Mouse (Mus musculus) telencephalon, adult 2 months (tissue): ENCODE results near the gene Myod1.

ENCODE experiments used
- DNase-seq: peaks from one replicate; pipeline ENCODE4 v3.0.0-alpha.2; 2011; ENCODE audit warnings: low read depth, low spot score

The Myod1 gene

GRCm38 (mm10) chr7:46376172-46377007 lies at the start of gene Myod1:
Gene Myod1 (plus strand): TSS chr7:46376474.
- DNase-seq: no peak

GRCm38 (mm10) chr7:46327896-46328295 lies 48.4 kb upstream of the Myod1 start:
- peak; percentile 29 for DNase-seq

DNA sequence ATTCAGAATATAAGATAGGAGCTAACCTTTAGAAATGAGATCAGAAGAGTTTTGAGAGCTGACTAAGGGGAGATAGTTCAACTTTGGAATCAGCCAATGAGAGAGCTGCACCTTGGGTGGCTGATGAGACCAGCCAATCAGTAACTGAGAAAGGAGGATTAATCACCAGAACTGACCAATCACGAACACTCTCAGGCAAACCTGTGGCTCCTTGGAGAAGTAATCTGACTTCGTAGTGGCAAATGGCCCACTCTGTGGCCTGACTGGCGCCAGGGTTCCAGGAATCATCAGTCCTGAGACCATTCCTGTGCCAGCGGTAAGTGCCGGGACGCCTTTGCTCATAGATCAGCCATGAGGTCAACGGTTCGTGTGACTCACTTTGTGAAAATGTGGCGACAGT lies 38.9 kb upstream of the Myod1 start:
- no peak for DNase-seq

GRCm38 (mm10) chr7:46339818-46340217 lies 36.5 kb upstream of the Myod1 start:
- no peak for DNase-seq

DNA sequence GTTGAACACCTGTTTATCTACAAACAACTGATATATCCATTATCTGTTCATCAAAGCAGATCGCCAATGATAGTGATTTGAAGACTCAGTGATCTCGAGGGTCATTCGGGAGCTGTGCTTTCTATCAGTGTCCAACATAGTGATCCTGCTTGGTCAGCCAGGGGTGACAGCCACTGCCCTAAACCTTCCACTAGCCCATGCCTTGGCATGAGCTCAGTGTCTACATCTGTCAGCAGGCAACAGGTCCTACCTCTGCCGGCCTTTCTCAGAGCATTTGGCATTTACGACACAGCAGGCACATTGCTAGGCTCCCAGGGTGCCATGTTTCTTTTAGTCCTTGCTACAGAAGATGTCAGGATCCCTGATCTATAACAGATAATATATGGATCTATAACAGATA lies 36.0 kb upstream of the Myod1 start:
- no peak for DNase-seq

DNA sequence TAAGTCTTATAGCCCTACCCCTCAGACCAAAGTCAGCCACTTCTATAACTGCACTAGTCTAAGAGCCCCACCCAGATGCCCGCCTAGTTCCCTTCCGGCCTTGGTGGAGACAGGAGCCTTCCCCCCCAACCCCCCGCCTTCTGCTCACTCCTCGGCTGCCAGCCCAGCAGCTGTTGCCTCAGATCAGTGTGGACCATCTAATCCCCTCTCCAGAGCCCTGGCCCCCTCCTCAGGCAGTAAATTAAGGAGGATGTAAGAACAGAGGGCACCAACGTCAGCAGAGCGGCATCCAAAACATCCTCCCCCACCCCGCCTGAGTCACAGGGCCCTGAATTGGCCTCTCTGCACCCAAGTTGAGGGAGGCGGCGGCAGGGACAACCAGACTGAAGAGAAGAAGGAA lies 34.8 kb upstream of the Myod1 start:
- DNase-seq: no peak

GRCm38 (mm10) chr7:46347692-46348091 lies 28.6 kb upstream of the Myod1 start:
- DNase-seq: no peak

GRCm38 (mm10) chr7:46348813-46349212 lies 27.5 kb upstream of the Myod1 start:
- DNase-seq: no peak

DNA sequence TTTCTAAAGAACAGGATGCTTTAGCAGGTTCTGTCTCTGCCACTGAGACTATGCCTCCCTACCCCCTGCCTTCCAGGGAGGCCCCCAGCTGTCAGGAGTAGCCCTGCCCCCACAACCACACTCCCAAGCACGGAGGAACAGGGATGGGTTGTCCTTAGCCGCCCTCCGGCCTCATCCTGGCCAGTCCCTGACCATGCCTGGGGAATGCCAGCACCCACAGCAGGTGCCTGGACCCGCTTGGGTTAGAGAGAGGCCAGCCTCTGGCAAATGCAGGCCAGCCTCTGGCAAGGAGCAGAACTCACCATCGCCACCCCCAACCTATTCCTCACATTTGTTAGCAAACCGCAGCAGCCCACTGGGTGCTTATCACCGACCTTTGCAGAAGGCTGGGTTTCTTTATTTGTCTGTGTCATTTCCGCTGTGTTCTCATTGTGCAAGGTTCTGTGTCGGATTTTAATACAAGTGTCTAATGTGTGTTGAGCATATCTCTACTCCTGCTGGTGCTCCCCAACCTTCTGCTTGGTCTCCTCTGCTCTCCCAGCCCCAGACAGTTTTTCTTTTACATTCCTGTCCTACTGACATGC lies 26.1 kb upstream of the Myod1 start:
- no peak for DNase-seq

- no peak for DNase-seq
These were observed 23.5 kb upstream of the Myod1 start for GRCm38 (mm10) chr7:46352748-46353147.

DNA sequence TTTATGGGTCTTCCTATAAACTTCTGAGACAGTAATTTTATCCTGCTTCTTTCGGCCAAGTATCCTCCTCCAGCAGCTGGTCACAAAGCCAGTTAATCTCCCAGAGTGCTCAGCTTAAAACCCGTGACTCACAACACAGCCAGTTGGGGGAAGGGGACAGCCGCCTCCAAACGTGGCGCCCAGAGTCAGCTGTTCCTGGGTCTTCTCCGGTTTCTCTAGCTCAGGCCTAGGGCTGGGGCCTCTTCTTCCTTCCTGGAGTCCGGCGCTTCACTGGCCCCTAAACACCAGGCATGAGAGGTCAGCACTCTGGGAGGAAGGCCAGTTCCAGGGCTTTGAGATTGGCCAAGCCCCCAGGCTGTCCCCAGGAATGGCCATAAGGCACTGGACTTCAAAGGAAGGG lies 23.1 kb upstream of the Myod1 start:
- no peak for DNase-seq

DNA sequence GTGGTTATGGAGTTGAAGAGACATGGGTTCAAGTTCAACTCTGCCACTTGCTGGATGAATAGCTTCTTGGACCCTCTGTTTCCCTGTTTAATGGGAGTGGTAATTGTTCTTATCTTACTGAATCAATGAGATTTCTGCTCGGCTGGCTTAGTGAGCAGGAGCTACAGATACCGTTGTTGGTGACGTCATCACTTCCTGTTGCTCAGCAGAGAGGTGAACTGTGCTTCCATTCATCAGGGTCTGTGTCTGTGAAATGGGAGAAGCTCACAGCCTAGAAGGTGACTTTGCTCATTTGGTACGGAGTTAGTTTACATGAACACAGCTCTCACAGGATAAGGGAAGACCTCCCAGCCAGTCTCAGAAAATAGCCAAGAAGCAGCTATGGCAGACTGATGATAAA lies 22.4 kb upstream of the Myod1 start:
- no peak for DNase-seq

DNA sequence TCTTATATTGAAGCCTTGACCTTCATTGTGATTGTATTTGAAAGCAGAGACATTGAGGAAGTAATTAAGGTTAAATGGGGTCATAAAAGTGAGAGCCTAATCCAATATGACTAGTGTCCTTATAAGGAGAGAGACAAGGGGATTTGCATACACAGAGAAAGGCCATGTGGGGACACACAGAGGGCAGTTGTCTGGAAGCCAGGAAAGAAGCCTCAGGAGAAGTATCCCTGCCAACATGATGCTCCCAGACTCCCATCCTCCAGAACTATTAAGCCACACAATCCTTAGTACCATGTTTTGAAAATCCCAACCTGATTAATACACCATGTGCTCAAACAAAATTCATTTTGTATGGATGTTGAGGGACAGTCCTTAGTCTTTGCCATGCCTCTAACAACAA lies 14.5 kb upstream of the Myod1 start:
- no peak for DNase-seq

DNA sequence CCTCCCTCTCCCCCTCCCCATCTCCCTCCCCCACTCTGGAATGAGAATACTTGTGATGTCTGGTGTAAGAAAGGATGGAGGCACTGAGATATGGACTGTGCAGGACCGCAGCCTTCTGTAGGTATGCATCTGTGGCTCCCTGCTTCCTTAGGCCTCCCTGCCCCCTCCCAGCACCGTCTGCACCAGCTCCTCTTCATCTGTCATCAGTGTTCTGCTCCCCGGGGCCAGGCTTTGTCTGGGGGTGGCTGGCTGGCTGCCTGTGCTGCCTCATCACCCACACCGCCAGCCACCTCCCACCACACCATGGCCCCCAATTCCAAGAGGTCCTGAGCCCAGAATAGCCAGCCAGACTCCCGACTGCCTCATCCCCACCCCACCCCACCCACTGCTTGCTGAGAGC lies 12.1 kb upstream of the Myod1 start:
- DNase-seq: no peak

DNA sequence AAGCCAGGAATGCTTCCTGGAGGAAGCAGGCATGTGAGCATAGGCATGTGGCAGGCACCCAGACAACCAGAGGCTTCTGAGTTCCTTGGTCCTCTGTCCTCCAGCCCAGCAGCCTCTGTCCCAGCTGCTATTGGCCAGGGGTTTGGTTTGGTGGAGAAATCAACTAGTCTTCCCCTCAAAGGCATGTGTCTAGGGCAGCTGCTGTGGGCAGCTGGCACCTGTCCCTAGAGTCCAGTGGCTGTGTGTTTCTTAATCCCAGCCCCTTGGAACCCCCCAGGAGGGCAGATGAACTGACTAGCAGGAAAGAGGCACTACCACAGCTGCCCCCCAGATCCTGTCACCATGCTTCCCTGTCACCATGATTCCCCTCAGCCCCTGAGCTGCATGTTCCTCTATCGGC lies 10.5 kb upstream of the Myod1 start:
- no peak for DNase-seq

DNA sequence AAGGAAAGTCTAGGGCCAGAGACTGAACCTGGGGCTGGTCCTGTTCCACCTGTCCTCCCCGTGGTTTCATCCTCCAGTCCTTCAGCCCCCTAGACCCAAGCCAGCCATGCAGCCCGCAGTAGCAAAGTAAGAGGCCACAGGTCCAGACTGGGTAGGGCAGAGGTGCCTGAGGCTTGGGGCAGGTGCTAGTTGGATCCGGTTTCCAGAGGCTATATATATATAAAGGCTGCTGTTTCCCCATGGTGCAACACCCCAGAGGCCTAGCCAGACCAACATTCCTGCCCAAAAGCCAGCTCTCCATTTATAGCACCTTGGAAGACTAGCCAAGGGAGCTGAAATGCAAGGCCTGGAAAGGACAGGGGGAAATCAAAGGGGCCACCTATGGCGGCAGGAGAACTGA lies 5.2 kb upstream of the Myod1 start:
- DNase-seq: no peak

DNA sequence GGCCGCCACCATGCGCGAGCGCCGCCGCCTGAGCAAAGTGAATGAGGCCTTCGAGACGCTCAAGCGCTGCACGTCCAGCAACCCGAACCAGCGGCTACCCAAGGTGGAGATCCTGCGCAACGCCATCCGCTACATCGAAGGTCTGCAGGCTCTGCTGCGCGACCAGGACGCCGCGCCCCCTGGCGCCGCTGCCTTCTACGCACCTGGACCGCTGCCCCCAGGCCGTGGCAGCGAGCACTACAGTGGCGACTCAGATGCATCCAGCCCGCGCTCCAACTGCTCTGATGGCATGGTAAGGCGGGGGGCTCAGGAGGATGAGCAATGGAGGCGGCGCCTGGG lies 703 bp downstream of the Myod1 start:
- DNase-seq: no peak

- DNase-seq: no peak
These were observed 1.8 kb downstream of the Myod1 start for GRCm38 (mm10) chr7:46378123-46378522.

GRCm38 (mm10) chr7:46378983-46379382 lies 2.7 kb downstream of the Myod1 start:
- DNase-seq: no peak

- DNase-seq: no peak
These were observed 4.4 kb downstream of the Myod1 start for GRCm38 (mm10) chr7:46380625-46381024.

DNA sequence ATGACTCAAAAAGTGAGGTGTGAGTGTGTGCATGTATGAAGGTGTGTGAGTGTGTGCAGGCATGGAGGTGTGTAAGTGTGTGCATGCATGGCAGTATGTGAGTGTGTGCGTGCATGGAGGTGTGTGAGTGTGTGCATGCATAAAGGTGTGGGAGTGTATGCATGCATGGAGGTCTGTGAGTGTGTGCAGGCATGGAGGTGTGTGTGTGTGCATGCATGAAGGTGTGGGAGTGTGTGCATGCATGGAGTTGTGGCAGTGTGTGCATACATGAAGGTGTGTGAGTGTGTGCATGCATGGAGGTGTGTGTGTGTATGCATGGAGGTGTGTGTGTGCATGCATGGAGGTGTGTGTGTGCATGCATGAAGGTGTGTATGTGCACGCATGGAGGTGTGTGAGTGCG lies 11.2 kb downstream of the Myod1 start:
- DNase-seq: no peak

GRCm38 (mm10) chr7:46389456-46390085 lies 13.3 kb downstream of the Myod1 start:
- DNase-seq: no peak

DNA sequence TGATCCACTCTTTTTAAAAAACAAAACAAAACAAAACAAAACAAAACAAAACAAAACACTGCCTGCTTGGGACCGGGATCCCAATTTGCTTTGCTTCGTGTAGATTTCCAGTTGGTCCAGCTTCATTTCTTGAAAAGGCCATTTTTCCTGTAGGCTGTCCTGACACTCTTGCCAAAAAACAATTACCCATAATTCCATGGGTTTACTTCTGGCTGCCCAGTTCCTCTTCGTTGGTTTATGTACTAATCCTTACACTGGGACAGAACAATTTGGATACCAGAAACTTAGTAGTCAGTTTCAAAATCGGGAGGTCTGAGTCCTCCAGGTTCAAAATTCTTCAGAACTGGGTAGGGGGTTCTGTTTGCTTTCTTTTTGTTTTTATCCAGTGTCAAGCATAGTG lies 14.0 kb downstream of the Myod1 start:
- DNase-seq: no peak
